Mouse (Mus musculus): Measurements from ENCODE around the gene Nmrk2.

GRCm38 (mm10) chr10:81200141-81200540, 1.7 kb downstream of the Nmrk2 start:
- TF ChIP-seq GATA1 (IDR thresholded peaks at IDR 0.05; ENCODE audit: borderline replicate concordance, low read length) = no peak
- TF ChIP-seq FLI1 (IDR thresholded peaks at IDR 0.05; ENCODE audit: low read length) = no peak

Measured in megakaryocyte, embryonic 14.5 days (primary cell).